Mouse (Mus musculus): ENCODE data around the gene Wdr62. TPM values are rescaled to one million over a fixed set of nuclear protein-coding genes. Genes with fewer than 3 reads are reported as not detected.
A peak's percentile ranks its signal among the peaks of the same experiment; 100 is the strongest.
"Not testable (repeated sequence)": the region's sequence is repeated elsewhere in the genome, so short reads cannot be mapped to it uniquely, and the experiment has no call there.

The Wdr62 gene
- polyA plus RNA-seq, 1 experiment from 2014 or later: 5.9 TPM

DNA sequence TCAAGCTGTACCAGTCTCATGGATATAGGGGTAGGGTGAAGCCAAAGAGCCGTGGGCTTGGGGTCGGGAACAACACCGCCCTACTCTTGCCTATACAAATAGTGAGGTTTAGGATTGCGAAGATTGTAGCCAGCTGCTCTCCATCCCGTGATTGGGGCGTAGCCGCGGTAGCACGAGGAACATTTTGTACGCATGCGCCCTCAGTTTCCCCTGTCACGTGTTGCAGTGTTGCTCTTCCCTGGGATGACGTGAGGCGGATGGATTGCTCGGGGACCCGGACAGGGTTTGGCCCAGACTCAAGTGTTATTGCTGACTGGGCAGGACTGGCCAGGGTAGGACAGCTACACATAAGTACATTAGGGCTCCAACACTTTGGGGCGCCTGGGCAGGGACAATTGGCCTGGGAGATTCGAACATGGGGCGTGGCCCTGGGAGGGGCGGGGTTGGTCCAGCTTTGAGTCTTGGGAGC lies 485 bp upstream of the Wdr62 start:
- peak overlapping the region; percentile 75 for H3K4me3 ChIP-seq (replicated peaks)
- peak overlapping the region; percentile 98 for H3K27ac ChIP-seq
- peak overlapping the region; percentile 92 for H3K4me2 ChIP-seq (replicated peaks)
- under 1% methylated on average over 20 of the region's 20 CpGs for WGBS
- peak overlapping the region; percentile 72 for H3K9ac ChIP-seq (replicated peaks)
- H3K4me1 ChIP-seq (replicated peaks): peaks cover 19% of the 10 kb centered on the region
- H3K27me3 ChIP-seq: no peaks in the 10 kb centered on the region
- H3K9me3 ChIP-seq: no peaks in the 10 kb centered on the region
- no peaks in the 10 kb centered on the region for H3K36me3 ChIP-seq
- peak; percentile 91 for ATAC-seq

DNA sequence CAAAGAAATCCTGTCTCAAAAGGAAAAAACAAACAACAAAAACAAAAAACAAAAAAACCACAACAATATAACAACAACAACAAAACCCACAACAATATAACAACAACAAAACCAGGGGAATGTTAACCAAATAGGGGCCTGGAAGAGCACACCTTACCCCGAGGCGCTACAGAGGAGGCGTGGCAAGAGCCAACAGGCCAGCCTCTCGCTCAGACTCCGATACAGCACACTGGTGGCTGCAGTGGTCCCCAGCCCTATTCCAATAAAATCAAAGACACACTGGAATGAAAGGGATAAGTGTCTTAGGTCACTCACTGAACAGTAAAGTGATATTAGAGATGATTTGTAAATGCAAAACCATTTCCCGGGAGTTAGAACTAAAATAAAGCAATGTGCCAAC lies 683 bp downstream of the Wdr62 start:
- Histone ChIP-seq H3K4me2 (replicated peaks) (peak overlapping the region; percentile 92), H3K9me3 (no peaks in the 10 kb centered on the region), H3K4me3 (replicated peaks) (peak overlapping the region; percentile 75), H3K36me3 (no peaks in the 10 kb centered on the region), H3K27ac (peak overlapping the region; percentile 98; the same call in 1 of the 2 replicates), H3K27me3 (no peaks in the 10 kb centered on the region), H3K4me1 (replicated peaks) (peaks cover 19% of the 10 kb centered on the region), H3K9ac (replicated peaks) (peak overlapping the region; percentile 72)
- under 1% methylated on average over 6 of the region's 6 CpGs for WGBS
- peak; percentile 24; the same call in 1 of the 2 replicates for ATAC-seq

DNA sequence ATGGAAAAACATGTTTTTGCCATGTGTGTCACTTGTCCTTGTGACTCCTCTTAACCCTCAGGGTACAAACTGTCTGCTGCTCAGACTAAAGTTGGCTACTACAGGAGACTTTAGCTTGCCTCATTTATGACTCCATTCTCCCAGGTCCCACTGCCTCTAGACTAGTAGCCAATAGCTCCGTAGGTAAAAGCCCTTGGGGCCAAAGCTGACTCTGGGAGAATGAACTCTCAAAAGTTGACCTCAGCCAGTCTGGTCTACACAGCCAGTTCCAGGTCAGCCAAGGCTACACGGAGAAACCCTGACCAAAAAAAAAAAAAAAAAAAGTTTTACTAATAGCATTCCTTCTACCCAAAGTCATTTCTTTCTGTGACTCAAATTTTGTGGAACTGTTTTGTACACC lies 1.3 kb downstream of the Wdr62 start:
- 64% methylated on average over 2 of the region's 2 CpGs for WGBS
- no peaks in the 10 kb centered on the region for H3K36me3 ChIP-seq
- H3K4me3 ChIP-seq (replicated peaks): peak overlapping the region; percentile 75; the same call in 1 of the 2 replicates
- H3K9ac ChIP-seq (replicated peaks): no peak overlapping the region
- H3K9me3 ChIP-seq: no peaks in the 10 kb centered on the region
- no peaks in the 10 kb centered on the region for H3K27me3 ChIP-seq
- ATAC-seq: no peak
- H3K4me2 ChIP-seq (replicated peaks): peak overlapping the region; percentile 92
- no peak overlapping the region for H3K27ac ChIP-seq
- H3K4me1 ChIP-seq (replicated peaks): peaks cover 19% of the 10 kb centered on the region

DNA sequence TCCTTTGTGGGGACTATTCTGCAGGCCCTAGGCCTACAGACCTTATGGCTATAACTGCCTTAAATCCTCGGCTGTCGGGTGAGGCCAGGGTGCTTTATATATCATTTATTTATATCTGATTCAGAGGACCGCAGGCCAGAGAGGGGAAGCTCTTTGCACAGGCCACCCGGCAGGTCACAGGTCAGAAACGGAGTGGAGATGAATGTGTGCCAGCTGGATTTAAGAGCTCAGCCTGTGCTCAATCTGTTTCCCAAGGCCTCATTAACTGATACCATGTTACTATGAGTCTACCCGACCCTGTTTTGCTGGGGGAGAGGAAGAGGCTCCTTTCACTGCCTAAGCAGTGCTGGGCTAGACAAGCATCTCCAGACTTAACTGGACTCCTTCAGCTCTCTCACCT lies 5.8 kb downstream of the Wdr62 start:
- Histone ChIP-seq H3K27me3 (no peaks in the 10 kb centered on the region), H3K4me2 (replicated peaks) (no peak overlapping the region), H3K4me3 (replicated peaks) (no peak overlapping the region), H3K36me3 (peaks cover 7% of the 10 kb centered on the region; the same call in 1 of the 2 replicates), H3K4me1 (replicated peaks) (peaks cover 5% of the 10 kb centered on the region), H3K9ac (replicated peaks) (no peak overlapping the region), H3K9me3 (no peaks in the 10 kb centered on the region), H3K27ac (no peak overlapping the region)
- no peak for ATAC-seq
- 91% methylated on average over 6 of the region's 6 CpGs for WGBS

DNA sequence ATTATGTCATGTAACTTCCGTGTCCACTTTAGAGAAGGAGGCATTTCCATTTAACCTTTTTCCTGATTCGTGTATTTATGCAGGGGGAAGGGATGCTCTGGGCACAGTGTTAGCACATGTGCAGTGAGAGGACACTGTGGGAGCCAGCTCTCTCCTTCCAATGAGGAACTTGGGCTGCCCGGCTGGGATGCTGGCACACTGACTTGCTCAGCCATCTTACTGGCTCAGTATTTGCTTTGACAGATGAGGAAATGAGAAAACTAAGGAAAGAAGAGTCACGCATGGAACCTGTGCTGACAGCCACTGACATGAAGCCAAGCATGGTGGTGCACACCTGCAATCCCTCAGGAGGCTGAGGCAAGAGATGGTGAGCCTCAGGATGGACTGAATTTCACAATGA lies 10.6 kb downstream of the Wdr62 start:
- Histone ChIP-seq H3K9ac (replicated peaks) (no peak overlapping the region), H3K9me3 (no peaks in the 10 kb centered on the region), H3K4me2 (replicated peaks) (no peak overlapping the region), H3K4me1 (replicated peaks) (no peaks in the 10 kb centered on the region), H3K36me3 (peaks cover 17% of the 10 kb centered on the region), H3K27ac (no peak overlapping the region), H3K27me3 (no peaks in the 10 kb centered on the region), H3K4me3 (replicated peaks) (no peak overlapping the region)
- ATAC-seq: no peak
- 89% methylated on average over 4 of the region's 4 CpGs for WGBS

DNA sequence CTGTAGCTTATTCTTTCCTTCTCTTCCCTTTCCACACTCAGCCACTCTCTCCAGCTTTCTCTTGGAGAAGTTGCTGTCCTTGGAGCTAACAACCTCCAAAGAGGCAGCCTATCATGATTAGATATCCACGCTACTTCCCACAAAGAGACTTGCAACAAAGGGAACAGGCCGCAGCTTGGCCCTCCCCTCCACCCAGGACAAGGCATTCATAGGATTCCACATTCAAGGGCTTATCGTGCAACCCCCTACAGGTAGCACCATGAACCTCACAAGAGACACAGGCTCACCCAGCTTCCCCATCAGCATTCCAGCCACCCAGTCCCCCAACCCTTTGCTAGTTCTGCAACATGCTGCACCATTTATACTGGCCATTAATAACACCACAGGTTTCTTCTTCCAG lies 13.4 kb downstream of the Wdr62 start:
- Histone ChIP-seq H3K9ac (replicated peaks) (no peak overlapping the region), H3K4me1 (replicated peaks) (no peaks in the 10 kb centered on the region), H3K4me3 (replicated peaks) (no peak overlapping the region), H3K27me3 (no peaks in the 10 kb centered on the region), H3K27ac (no peak overlapping the region), H3K36me3 (peaks cover 33% of the 10 kb centered on the region), H3K9me3 (no peaks in the 10 kb centered on the region), H3K4me2 (replicated peaks) (no peak overlapping the region)
- no peak for ATAC-seq
- WGBS: 79% methylated on average over 3 of the region's 3 CpGs

DNA sequence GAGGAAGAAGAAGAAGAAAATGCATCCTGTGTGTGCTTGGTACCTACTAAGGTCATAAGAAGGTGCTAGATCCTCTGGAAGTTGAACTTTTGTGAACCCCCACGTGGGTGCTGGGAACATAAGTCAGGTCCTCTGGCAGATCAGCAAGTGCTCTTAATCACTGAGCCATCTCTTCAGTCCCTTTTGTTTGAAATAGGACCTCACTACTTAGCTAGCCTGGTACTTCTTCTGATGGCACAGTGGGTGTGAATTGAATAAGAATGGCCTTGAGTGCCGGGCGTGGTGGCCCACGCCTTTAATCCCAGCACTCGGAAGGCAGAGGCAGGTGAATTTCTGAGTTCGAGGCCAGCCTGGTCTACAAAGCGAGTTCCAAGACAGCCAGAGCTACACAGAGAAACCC lies 14.3 kb downstream of the Wdr62 start:
- ATAC-seq: no peak
- Histone ChIP-seq H3K27me3 (no peaks in the 10 kb centered on the region), H3K9me3 (no peaks in the 10 kb centered on the region), H3K4me1 (replicated peaks) (no peaks in the 10 kb centered on the region), H3K36me3 (peaks cover 40% of the 10 kb centered on the region), H3K27ac (no peak overlapping the region), H3K4me2 (replicated peaks) (no peak overlapping the region), H3K9ac (replicated peaks) (no peak overlapping the region), H3K4me3 (replicated peaks) (no peak overlapping the region)
- WGBS: 90% methylated on average over 7 of the region's 7 CpGs

DNA sequence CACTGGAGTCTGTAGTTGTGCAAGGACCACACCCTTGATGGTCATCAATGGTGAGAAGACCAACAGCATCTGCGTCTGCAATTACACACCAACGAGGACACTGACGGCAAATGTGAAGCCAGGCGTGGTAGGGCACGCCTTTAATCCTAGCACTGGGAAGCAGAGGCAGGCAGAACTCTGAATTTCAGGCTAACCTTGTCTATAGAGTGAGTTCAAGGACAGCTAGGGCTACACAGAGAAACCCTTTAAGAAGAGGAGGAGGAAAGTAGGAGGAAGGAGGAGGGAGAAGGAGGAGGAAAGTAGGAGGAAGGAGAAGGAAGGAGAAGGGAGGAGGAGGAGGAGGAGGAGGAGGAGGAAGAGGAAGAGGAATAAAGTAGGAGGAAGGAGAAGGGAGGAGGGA lies 14.7 kb downstream of the Wdr62 start:
- WGBS: 92% methylated on average over 5 of the region's 5 CpGs
- peaks cover 40% of the 10 kb centered on the region for H3K36me3 ChIP-seq
- ATAC-seq: no peak
- no peak overlapping the region for H3K9ac ChIP-seq (replicated peaks)
- H3K27ac ChIP-seq: no peak overlapping the region
- no peak overlapping the region for H3K4me3 ChIP-seq (replicated peaks)
- no peak overlapping the region for H3K4me2 ChIP-seq (replicated peaks)
- no peaks in the 10 kb centered on the region for H3K9me3 ChIP-seq
- H3K4me1 ChIP-seq (replicated peaks): no peaks in the 10 kb centered on the region
- H3K27me3 ChIP-seq: no peaks in the 10 kb centered on the region

DNA sequence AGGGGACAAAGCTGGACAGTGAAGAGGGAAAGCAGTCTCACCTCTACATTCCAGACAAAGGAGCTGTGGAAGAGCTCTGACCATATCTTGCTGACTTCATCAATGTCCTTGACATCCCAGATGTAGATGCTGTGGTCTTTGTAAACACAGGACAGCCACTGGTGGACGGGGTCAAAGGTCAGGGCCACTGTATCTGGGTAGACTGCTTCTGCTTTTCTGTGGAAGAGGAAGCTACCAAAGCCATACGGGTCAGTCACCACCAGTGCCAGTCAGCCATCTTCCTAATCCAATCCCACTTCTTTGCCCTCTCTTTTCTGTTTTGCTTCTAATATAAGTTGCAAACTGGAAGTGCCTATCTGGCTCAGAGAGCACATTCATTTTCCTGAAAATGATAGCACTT lies 15.2 kb downstream of the Wdr62 start:
- Histone ChIP-seq H3K9ac (replicated peaks) (no peak overlapping the region), H3K27ac (no peak overlapping the region), H3K4me2 (replicated peaks) (no peak overlapping the region), H3K9me3 (no peaks in the 10 kb centered on the region), H3K4me1 (replicated peaks) (no peaks in the 10 kb centered on the region), H3K36me3 (peaks cover 38% of the 10 kb centered on the region), H3K27me3 (no peaks in the 10 kb centered on the region), H3K4me3 (replicated peaks) (no peak overlapping the region)
- ATAC-seq: no peak
- WGBS: 88% methylated on average over 2 of the region's 2 CpGs

DNA sequence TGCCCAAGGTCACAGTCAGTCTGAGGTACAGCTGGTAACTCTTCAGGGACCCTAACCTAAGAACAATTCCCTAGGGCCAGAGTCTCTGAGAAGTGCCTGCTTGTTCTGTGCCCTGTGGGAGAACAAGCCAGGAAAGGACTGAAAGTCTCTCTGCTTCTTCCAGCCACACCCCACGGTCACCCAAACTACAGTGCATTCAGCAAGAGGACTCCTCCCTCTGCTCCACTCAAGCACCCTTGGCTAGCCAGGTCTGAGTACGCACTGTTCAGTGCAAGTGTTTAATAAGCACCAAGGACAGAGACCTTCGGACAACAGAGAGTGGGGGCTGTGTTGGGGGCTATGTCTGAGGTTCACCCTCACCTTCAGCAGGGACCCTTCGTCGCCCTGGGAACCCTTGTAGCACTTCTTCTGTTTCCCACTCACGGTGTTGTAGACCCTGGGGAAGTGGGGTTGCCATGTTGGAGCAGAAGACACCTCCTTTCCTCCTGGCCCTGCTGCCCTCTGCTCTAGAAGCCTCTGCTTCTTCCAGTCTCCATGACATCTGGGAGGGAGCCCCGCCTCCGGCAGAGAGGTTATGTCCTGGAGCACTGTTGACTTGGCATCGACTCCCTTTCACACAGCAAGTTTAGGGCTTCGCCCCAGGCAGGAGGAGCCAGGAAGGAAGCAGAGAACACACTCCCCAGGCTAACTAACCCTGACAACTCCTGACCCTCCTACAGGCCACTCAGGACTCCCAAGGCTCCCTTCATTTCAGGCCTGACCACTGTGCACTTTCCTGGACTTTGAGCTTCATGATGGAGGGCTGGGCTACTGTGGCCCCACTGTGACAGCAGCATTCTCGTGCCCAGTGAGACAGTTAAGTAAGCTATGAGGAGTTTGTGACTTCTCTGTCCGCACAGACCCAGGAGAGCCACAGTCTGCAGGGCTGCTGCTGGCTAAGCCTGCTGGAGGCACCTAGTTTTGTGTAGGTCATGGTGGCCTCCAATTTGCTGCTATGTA lies 28.0 kb downstream of the Wdr62 start:
- WGBS: 90% methylated on average over 12 of the region's 12 CpGs
- Histone ChIP-seq H3K4me2 (replicated peaks) (no peak overlapping the region), H3K27ac (no peak overlapping the region), H3K27me3 (no peaks in the 10 kb centered on the region), H3K9me3 (no peaks in the 10 kb centered on the region), H3K4me3 (replicated peaks) (no peak overlapping the region), H3K36me3 (peaks cover 20% of the 10 kb centered on the region), H3K4me1 (replicated peaks) (no peaks in the 10 kb centered on the region), H3K9ac (replicated peaks) (no peak overlapping the region)
- no peak for ATAC-seq

DNA sequence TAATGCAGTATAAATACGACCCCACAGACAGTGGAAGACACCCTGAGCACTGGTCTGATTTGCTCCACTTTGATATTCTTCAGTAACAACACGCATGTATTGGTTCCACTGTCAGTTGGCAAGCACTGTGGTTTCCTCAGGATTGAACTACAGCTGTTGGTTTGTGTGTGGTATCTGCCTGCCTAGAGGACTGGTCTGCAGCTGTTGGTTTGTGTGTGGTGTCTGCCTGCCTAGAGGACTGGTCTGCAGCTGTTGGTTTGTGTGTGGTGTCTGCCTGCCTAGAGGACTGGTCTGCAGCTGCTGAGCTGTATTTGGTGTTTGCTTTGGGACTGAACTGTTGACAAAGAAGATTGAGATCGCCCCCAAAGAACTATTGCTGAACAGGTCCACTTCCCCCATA lies 42.8 kb downstream of the Wdr62 start:
- H3K36me3 ChIP-seq: peaks cover 46% of the 10 kb centered on the region
- H3K27ac ChIP-seq; ATAC-seq; H3K4me2 ChIP-seq (replicated peaks); H3K9ac ChIP-seq (replicated peaks); H3K4me3 ChIP-seq (replicated peaks); H3K9me3 ChIP-seq; H3K27me3 ChIP-seq: not testable (repeated sequence)
- 81% methylated on average over 3 of the region's 3 CpGs for WGBS
- H3K4me1 ChIP-seq (replicated peaks): peaks cover 15% of the 10 kb centered on the region

DNA sequence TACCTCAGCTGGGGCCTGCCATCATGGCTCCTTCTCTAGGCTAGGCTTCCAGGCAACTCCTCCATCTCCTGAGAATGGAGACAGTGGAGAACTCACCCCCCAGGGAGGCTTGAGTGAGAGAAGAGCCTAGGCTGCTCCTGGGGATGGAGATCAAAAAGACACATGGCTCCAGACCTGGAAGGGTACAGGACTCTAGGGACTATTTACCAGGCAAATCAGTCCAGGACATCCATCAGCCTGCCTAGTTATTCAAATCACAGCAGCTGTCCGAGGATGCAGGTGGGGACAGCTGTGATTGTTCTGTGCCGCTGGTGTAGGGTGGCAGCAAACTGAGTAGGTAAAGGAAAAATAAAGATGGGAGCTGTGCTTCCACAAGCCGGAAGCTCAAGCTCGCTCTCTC lies 44.6 kb downstream of the Wdr62 start, which contains the start of gene Ovol3:
Ovol3 (minus strand) TSS at position 101 of the 400 bp plus-strand sequence.
- no peak for ATAC-seq
- no peaks in the 10 kb centered on the region for H3K9me3 ChIP-seq
- peaks cover 37% of the 10 kb centered on the region for H3K36me3 ChIP-seq
- no peak within 1 kb of the TSS for H3K4me2 ChIP-seq (replicated peaks)
- no peak within 1 kb of the TSS for H3K4me3 ChIP-seq (replicated peaks)
- H3K9ac ChIP-seq (replicated peaks): peak within 1 kb of the TSS; percentile 41; the same call in 1 of the 2 replicates
- H3K27me3 ChIP-seq: no peaks in the 10 kb centered on the region
- peaks cover 20% of the 10 kb centered on the region for H3K4me1 ChIP-seq (replicated peaks)
- no peak within 1 kb of the TSS for H3K27ac ChIP-seq
- 86% methylated on average over 4 of the region's 4 CpGs for WGBS
